Mouse (Mus musculus) stomach, postnatal 0 days (tissue): Measurements from ENCODE around the gene Ttf2. TPM values are rescaled to one million over a fixed set of nuclear protein-coding genes. Genes with fewer than 3 reads are reported as not detected.
A peak's percentile ranks its signal among the peaks of the same experiment; 100 is the strongest.

ENCODE experiments used
- ATAC-seq: fragments of 200-750 bp; cut with Nextera tagmentation; 2 replicates; pipeline ENCODE4 v1.8.0; 2017; ENCODE audit not compliant: low FRiP score, low TSS enrichment
- DNase-seq: peaks from one replicate; pipeline ENCODE4 v3.0.0-alpha.2; 2016; ENCODE audit warnings: low spot score
- H3K27ac ChIP-seq: fragments of 300-500 bp; sonication (generic); replicated peaks from 2 replicates; pipeline ENCODE4 v1.5.1; 2014; ENCODE audit warnings: mild to moderate bottlenecking, control low read depth
- H3K27me3 ChIP-seq: fragments of 300-500 bp; sonication (generic); 2 replicates; pipeline ENCODE4 v1.6.1; 2014; ENCODE audit warnings: low read length; ENCODE audit not compliant: control insufficient read depth, insufficient read depth
- H3K36me3 ChIP-seq: fragments of 300-500 bp; sonication (generic); 2 replicates; pipeline ENCODE4 v1.6.1; 2014; ENCODE audit warnings: low read length, mixed read lengths; ENCODE audit not compliant: control insufficient read depth, insufficient read depth
- H3K4me1 ChIP-seq: fragments of 300-500 bp; sonication (generic); replicated peaks from 2 replicates; pipeline ENCODE4 v1.6.1; 2014; ENCODE audit warnings: antibody characterized with exemption; ENCODE audit not compliant: control insufficient read depth, insufficient read depth
- H3K4me2 ChIP-seq: fragments of 300-500 bp; sonication (generic); replicated peaks from 2 replicates; pipeline ENCODE4 v1.6.1; 2014; ENCODE audit warnings: low read depth, mild to moderate bottlenecking, control low read depth, moderate library complexity
- H3K4me3 ChIP-seq: fragments of 300-500 bp; sonication (generic); 2 replicates; pipeline ENCODE4 v1.5.1; 2014; ENCODE audit warnings: low read depth, low read length, control low read depth
- H3K9ac ChIP-seq: fragments of 300-500 bp; sonication (generic); 2 replicates; pipeline ENCODE4 v1.6.1; 2014; ENCODE audit warnings: mild to moderate bottlenecking, low read length, control low read depth, mixed read lengths
- H3K9me3 ChIP-seq: fragments of 300-500 bp; sonication (generic); 2 replicates; pipeline ENCODE4 v1.6.1; 2016; ENCODE audit warnings: low read length; ENCODE audit not compliant: control insufficient read depth
- CTCF ChIP-seq: IDR thresholded peaks from 2 replicates; pipeline ENCODE4 v1.5.1; 2016; ENCODE audit warnings: antibody characterized with exemption, low read depth, mild to moderate bottlenecking, moderate library complexity
- EP300 ChIP-seq: optimal IDR thresholded peaks from 2 replicates; pipeline ENCODE3; 2016; ENCODE audit warnings: antibody characterized with exemption
- WGBS: fragments of 180-500 bp; shearing (Covaris S2); extraction: QIAGEN DNeasy Blood & Tissue Kit; methylation state at CpG from one replicate; pipeline ENCODE4 v1.1.7; 2014; 5-methylcytosine and 5-hydroxymethylcytosine counted together
- polyA plus RNA-seq: library from polyadenylated mRNA; unstranded; fragments of >200 nt; fragmentation: Nextera tagmentation; extraction: Ambion mirVana; gene quantifications from 2 replicates; pipeline ENCODE4 v1.2.1, GENCODE M21; 2015

Gene Ttf2
- polyA plus RNA-seq, 1 experiment from 2014 or later = 4.1 TPM

DNA sequence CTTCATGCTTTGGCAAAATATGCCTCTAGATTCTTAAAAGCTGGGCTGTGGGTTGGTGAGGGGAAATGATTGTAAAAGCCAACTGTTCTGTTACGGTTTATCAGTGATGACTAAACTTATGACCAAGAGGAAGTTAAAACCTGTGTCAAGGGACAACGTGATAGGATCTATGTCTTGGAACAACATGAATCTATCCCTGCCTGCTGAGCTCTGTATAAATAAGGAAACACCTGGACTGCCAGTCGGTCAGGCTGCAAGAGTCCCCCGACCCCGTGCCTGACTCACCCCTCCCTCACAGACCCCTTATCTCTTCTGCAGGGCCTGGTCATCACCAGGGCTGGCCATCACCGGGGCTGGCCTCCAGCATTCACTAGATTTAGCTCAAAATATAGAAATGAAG, 63.3 kb downstream of the Ttf2 start:
- Histone ChIP-seq H3K4me1 (no peaks in the 10 kb centered on the region), H3K36me3 (no peaks in the 10 kb centered on the region), H3K9me3 (no peaks in the 10 kb centered on the region), H3K27me3 (no peaks in the 10 kb centered on the region), H3K9ac (no peak overlapping the region), H3K4me3 (no peak overlapping the region), H3K4me2 (no peak overlapping the region), H3K27ac (no peak overlapping the region)
- no peak for DNase-seq
- WGBS = 34% methylated on average over 6 of the region's 6 CpGs
- ATAC-seq = 0 out of 2 replicates have a peak, but pooled peaks have one; percentile 54
- TF ChIP-seq CTCF (no peak), EP300 (no peak)

- no peak for DNase-seq
- TF ChIP-seq EP300 (no peak), CTCF (no peak)
- no peak for ATAC-seq
- H3K36me3 ChIP-seq = no peaks in the 10 kb centered on the region
- no peak overlapping the region for H3K9ac ChIP-seq
- no peak overlapping the region for H3K4me2 ChIP-seq
- WGBS = 81% methylated on average over 6 of the region's 6 CpGs
- H3K4me3 ChIP-seq = no peak overlapping the region
- H3K4me1 ChIP-seq = no peaks in the 10 kb centered on the region
- no peak overlapping the region for H3K27ac ChIP-seq
- no peaks in the 10 kb centered on the region for H3K9me3 ChIP-seq
- no peaks in the 10 kb centered on the region for H3K27me3 ChIP-seq
Observed at GRCm38 (mm10) chr3:100895500-100895899, 74.0 kb downstream of the Ttf2 start.

- ATAC-seq = peak; percentile 83
- no peak overlapping the region for H3K4me2 ChIP-seq
- no peaks in the 10 kb centered on the region for H3K4me1 ChIP-seq
- H3K9me3 ChIP-seq = no peaks in the 10 kb centered on the region
- no peak overlapping the region for H3K4me3 ChIP-seq
- TF ChIP-seq CTCF (no peak), EP300 (no peak)
- no peaks in the 10 kb centered on the region for H3K36me3 ChIP-seq
- peak; percentile 44 for DNase-seq
- WGBS = 54% methylated on average over 11 of the region's 11 CpGs
- H3K27ac ChIP-seq = no peak overlapping the region
- no peaks in the 10 kb centered on the region for H3K27me3 ChIP-seq
- H3K9ac ChIP-seq = no peak overlapping the region
Observed at GRCm38 (mm10) chr3:100892383-100893335, 76.8 kb downstream of the Ttf2 start.

DNA sequence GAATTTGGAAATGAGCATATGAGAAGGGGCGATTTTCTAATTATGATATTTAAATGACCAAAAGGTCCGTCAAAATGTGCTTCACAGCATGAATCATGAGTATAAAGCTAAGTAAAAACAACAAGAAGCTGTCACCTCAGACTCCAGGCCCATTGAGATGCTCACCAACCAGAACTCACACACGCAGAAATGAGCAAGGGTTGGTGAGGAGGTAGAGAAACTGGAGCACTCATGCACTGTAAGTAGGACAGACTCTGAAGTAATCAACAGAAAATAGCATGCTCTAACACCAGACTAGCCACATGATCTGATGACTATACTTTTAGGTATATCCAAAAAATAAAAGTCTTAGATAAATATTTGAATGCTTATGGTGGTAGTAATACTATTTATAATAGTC, 79.1 kb downstream of the Ttf2 start:
- Histone ChIP-seq H3K36me3 (no peaks in the 10 kb centered on the region), H3K4me3 (no peak overlapping the region), H3K27me3 (no peaks in the 10 kb centered on the region), H3K4me1 (no peaks in the 10 kb centered on the region), H3K9ac (no peak overlapping the region), H3K9me3 (no peaks in the 10 kb centered on the region), H3K27ac (no peak overlapping the region), H3K4me2 (no peak overlapping the region)
- DNase-seq (no peak), ATAC-seq (no peak)
- no peak for TF ChIP-seq EP300
- no peak for TF ChIP-seq CTCF
- 93% methylated on average over 3 of the region's 3 CpGs for WGBS

- 90% methylated on average over 1 of the region's 1 CpGs for WGBS
- Histone ChIP-seq H3K27me3 (no peaks in the 10 kb centered on the region), H3K9me3 (no peaks in the 10 kb centered on the region), H3K36me3 (no peaks in the 10 kb centered on the region), H3K9ac (no peak overlapping the region), H3K4me2 (no peak overlapping the region), H3K4me1 (no peaks in the 10 kb centered on the region), H3K4me3 (no peak overlapping the region), H3K27ac (no peak overlapping the region)
- TF ChIP-seq EP300 = no peak
- TF ChIP-seq CTCF = no peak
- ATAC-seq (no peak), DNase-seq (no peak)
Observed at GRCm38 (mm10) chr3:100889234-100889633, 80.2 kb downstream of the Ttf2 start.

Other genes starting within 250 kb of the Ttf2 start
- 1.7 and 1.9 TPM in 2 replicates for gene Vtcn1, start 144.2 kb downstream of the Ttf2 start, polyA plus RNA-seq
- 2.6 and 2.8 TPM in 2 replicates for gene Trim45, start 47.5 kb downstream of the Ttf2 start, polyA plus RNA-seq
- gene Cd101, start 59.9 kb upstream of the Ttf2 start, polyA plus RNA-seq = 0.06 and 0.11 TPM in 2 replicates
- 5.3 and 5.8 TPM in 2 replicates for gene Ptgfrn, start 140.6 kb upstream of the Ttf2 start, polyA plus RNA-seq